Mouse (Mus musculus) ES-Bruce4 (cell line): ENCODE measurements around the gene DXBay18.
"Not testable (repeated sequence)": the region's sequence is repeated elsewhere in the genome, so short reads cannot be mapped to it uniquely, and the experiment has no call there.

Source experiments
- CTCF ChIP-seq: IDR thresholded peaks from one replicate; pipeline ENCODE4 v1.8.1; 2011; ENCODE audit warnings: low read depth, low read length
- POLR2A ChIP-seq: IDR thresholded peaks from one replicate; pipeline ENCODE4 v1.8.1; 2011; ENCODE audit warnings: low read length; ENCODE audit not compliant: insufficient read depth

DNA sequence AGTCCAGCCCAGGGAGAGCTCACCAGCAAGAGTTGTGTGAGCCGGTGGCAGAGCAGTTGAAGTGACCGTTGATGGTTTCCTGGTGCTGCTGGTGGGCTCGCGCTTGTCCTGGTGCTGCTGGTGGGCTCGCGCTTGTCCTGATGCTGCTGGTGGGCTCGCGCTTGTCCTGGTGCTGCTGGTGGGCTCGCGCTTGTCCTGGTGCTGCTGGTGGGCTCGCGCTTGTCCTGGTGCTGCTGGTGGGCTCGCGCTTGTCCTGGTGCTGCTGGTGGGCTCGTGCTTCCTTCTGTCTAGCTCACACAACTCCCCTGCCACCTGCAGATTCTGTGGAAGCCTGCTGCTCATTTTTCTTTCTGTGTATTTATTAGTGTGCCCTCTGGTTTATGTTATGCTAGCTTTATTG is 27.6 kb upstream of the DXBay18 start, which contains the start of gene Spin2d:
- TF ChIP-seq CTCF, POLR2A: not testable (repeated sequence)
